Mouse (Mus musculus) intestine, embryonic 16.5 days (tissue): ENCODE results near the gene Arhgap15. TPM values are rescaled to one million over a fixed set of nuclear protein-coding genes. Genes with fewer than 3 reads are reported as not detected.

Experiments
- ATAC-seq: fragments of 200-750 bp; cut with Nextera tagmentation; 2 replicates; pipeline ENCODE4 v1.8.0; 2017; ENCODE audit warnings: moderate TSS enrichment, moderate library complexity
- H3K27ac ChIP-seq: fragments of 300-500 bp; sonication (generic); 2 replicates; pipeline ENCODE4 v1.5.1; 2014; ENCODE audit warnings: mild to moderate bottlenecking, low read length
- H3K27me3 ChIP-seq: fragments of 300-500 bp; sonication (generic); replicated peaks from 2 replicates; pipeline ENCODE4 v1.6.1; 2014; ENCODE audit warnings: low read length, control low read depth, mixed read lengths; ENCODE audit not compliant: control insufficient read depth, insufficient read depth
- H3K36me3 ChIP-seq: fragments of 300-500 bp; sonication (generic); 2 replicates; pipeline ENCODE4 v1.6.1; 2014; ENCODE audit warnings: low read length, control low read depth; ENCODE audit not compliant: control insufficient read depth, insufficient read depth
- H3K4me1 ChIP-seq: fragments of 300-500 bp; sonication (generic); 2 replicates; pipeline ENCODE4 v1.6.1; 2014; ENCODE audit warnings: low read length, control low read depth, mixed read lengths; ENCODE audit not compliant: control insufficient read depth, insufficient read depth
- H3K4me2 ChIP-seq: fragments of 300-500 bp; sonication (generic); 2 replicates; pipeline ENCODE4 v1.6.1; 2014; ENCODE audit warnings: low read depth, low read length, control low read depth
- H3K4me3 ChIP-seq: fragments of 300-500 bp; sonication (generic); 2 replicates; pipeline ENCODE4 v1.5.1; 2014; ENCODE audit warnings: mild to moderate bottlenecking, low read length
- H3K9ac ChIP-seq: fragments of 300-500 bp; sonication (generic); 2 replicates; pipeline ENCODE4 v1.6.1; 2014; ENCODE audit warnings: low read depth, low read length
- H3K9me3 ChIP-seq: fragments of 300-500 bp; sonication (generic); 2 replicates; pipeline ENCODE4 v1.6.1; 2016; ENCODE audit warnings: low read length, control low read depth; ENCODE audit not compliant: control insufficient read depth
- WGBS: fragments of 180-500 bp; shearing (Covaris S2); extraction: QIAGEN DNeasy Blood & Tissue Kit; methylation state at CpG from one replicate; pipeline ENCODE4 v1.1.7; 2014; 5-methylcytosine and 5-hydroxymethylcytosine counted together
- polyA plus RNA-seq: library from polyadenylated mRNA; unstranded; fragments of >200 nt; fragmentation: Nextera tagmentation; extraction: Ambion mirVana; gene quantifications from 2 replicates; pipeline ENCODE4 v1.2.1, GENCODE M21; 2015

The Arhgap15 gene
- polyA plus RNA-seq, 1 experiment from 2014 or later = 1.2 TPM

DNA sequence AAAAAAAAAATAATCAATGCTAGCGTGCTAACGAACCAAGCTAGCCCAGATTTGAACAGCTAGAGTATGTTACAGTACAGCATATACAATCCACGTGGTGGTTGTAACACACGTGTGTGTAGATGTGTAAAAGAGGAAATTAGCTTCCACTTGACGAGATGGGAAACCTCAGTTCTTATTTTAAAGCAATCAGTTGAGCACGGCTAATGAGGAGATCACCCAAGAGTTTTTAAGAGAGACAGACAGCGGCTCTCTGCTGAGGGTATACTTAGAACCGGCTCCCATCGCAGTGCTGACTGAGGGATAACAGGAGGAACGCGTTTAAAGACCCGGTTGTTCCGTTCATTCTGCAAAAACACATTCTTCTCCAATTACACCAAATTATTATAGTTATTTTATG is 524.0 kb downstream of the Arhgap15 start:
- Histone ChIP-seq H3K27me3 (no peaks in the 10 kb centered on the region), H3K4me1 (no peaks in the 10 kb centered on the region), H3K4me2 (no peak overlapping the region), H3K9ac (no peak overlapping the region), H3K36me3 (no peaks in the 10 kb centered on the region), H3K9me3 (no peaks in the 10 kb centered on the region), H3K27ac (0 out of 2 replicates have a peak overlapping the region, but pooled peaks have one; percentile 26), H3K4me3 (no peak overlapping the region)
- ATAC-seq = no peak
- WGBS = 65% methylated on average over 13 of the region's 13 CpGs

DNA sequence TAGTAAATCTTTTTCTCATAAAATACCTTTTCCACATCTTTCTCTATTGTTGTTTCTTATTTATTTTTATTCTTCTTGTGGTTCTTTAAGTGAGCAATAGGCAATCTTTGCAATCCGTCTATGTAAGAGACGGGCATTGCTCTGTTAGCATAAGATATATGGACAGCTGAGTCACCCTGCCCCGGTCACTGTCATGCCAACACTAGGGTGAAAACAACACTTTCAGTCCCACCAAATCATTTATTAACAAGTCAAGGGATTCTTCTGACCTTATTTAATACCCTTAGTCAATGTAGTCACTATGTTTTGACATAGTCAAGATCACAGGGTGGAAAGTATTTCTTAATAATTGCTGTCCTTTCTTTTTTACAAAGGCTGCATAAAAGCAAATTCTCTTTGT is 525.8 kb downstream of the Arhgap15 start:
- WGBS = 83% methylated on average over 3 of the region's 3 CpGs
- H3K9me3 ChIP-seq = no peaks in the 10 kb centered on the region
- H3K27ac ChIP-seq = peak overlapping the region; percentile 23
- H3K4me2 ChIP-seq = no peak overlapping the region
- ATAC-seq = no peak
- no peak overlapping the region for H3K4me3 ChIP-seq
- no peaks in the 10 kb centered on the region for H3K36me3 ChIP-seq
- no peaks in the 10 kb centered on the region for H3K27me3 ChIP-seq
- no peak overlapping the region for H3K9ac ChIP-seq
- no peaks in the 10 kb centered on the region for H3K4me1 ChIP-seq

DNA sequence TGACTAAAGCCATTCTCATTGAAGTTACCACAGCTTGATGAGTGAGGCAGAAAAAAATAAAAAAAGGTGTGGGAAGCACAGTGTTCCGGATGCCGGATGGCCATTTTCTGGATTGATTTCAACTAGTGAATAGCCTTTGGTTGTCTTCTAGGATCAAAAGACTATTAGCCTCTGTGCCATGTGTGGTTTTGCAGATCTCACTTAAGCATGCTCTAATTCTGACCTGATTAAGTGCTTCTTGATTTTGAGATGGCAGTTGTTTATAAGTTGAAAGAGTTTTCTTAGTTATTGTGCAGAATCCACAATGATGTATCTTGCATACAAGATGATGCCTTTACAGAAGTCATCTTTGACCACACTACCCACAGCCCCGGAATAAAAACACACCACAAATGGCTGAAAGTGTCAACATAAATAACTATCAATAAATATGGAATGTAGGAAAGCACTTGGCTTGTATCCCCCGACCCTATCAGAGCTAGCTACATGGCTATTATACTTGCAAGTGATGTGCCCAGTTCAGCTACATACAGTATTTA is 537.6 kb downstream of the Arhgap15 start:
- Histone ChIP-seq H3K27ac (no peak overlapping the region), H3K4me2 (no peak overlapping the region), H3K9ac (no peak overlapping the region), H3K4me1 (no peaks in the 10 kb centered on the region), H3K4me3 (no peak overlapping the region), H3K9me3 (no peaks in the 10 kb centered on the region), H3K27me3 (no peaks in the 10 kb centered on the region), H3K36me3 (no peaks in the 10 kb centered on the region)
- WGBS = 80% methylated on average over 4 of the region's 4 CpGs
- ATAC-seq = no peak

DNA sequence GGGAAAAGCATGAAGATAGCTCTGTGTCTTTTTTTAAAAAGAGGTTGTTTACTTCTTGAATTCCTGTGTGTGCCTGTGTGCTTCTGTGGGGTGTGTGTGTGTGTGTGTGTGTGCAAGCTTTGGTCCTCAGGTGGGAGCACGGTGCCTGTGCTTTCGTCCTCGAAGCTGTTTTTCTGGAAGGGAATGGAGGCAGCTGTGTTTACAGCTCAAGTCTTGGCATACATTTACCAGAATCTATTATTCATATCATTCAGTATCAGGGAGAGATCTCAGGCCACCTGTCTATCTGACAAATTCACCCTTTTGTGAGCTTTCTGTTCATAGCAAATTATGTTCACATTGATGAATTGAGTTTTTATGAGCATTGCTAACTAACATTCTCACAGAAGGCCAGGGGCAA is 550.5 kb downstream of the Arhgap15 start:
- ATAC-seq = no peak
- no peaks in the 10 kb centered on the region for H3K36me3 ChIP-seq
- no peaks in the 10 kb centered on the region for H3K27me3 ChIP-seq
- 40% methylated on average over 3 of the region's 3 CpGs for WGBS
- no peak overlapping the region for H3K4me2 ChIP-seq
- H3K4me3 ChIP-seq = no peak overlapping the region
- H3K9me3 ChIP-seq = no peaks in the 10 kb centered on the region
- no peaks in the 10 kb centered on the region for H3K4me1 ChIP-seq
- H3K27ac ChIP-seq = no peak overlapping the region
- H3K9ac ChIP-seq = no peak overlapping the region

DNA sequence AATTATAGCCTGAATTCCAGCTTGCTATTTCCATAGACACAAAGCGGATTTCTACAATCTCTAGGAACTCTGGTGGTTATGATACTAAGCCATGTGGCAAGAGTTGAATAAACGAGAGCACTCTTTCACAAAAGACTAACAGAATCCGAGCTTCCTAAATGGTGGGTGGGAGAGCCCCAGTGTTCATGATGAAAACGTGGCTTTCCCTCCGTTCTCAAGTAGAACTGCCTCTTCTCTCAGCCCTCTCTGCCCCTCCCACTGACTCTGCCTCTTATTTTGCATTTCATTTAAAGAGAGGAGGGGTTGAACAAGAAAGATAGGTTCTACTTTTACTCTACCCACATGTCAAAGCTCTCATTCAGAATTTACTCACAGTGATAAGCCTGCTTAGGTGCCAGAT is 551.3 kb downstream of the Arhgap15 start:
- Histone ChIP-seq H3K27ac (no peak overlapping the region), H3K4me2 (no peak overlapping the region), H3K4me3 (no peak overlapping the region), H3K4me1 (peaks cover under 1% of the 10 kb centered on the region; the same call in 1 of the 2 replicates), H3K9me3 (no peaks in the 10 kb centered on the region), H3K36me3 (no peaks in the 10 kb centered on the region), H3K27me3 (no peaks in the 10 kb centered on the region), H3K9ac (no peak overlapping the region)
- no peak for ATAC-seq
- 39% methylated on average over 5 of the region's 5 CpGs for WGBS

DNA sequence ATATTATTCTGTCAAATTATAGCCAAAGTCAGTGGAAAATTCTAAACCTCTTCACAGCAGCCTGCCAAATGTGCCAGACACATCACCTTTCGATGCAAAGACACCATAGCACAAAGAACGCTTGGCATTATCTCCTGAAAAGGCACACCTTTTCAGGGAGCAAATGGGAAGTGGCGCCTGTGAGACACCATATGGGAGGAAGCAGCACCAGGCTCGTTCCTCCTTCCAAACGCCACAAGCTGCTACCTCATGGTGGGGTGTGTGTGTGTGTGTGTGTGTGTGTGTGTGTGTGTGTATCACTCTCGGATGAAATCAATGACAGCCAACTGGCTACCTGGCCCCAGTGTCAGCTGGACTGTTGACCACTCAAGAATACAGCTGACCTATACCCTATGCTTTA is 551.8 kb downstream of the Arhgap15 start:
- no peak for ATAC-seq
- Histone ChIP-seq H3K9me3 (no peaks in the 10 kb centered on the region), H3K4me1 (peaks cover 6% of the 10 kb centered on the region; the same call in 1 of the 2 replicates), H3K4me2 (no peak overlapping the region), H3K27ac (no peak overlapping the region), H3K36me3 (no peaks in the 10 kb centered on the region), H3K4me3 (no peak overlapping the region), H3K9ac (no peak overlapping the region), H3K27me3 (no peaks in the 10 kb centered on the region; the same call in 1 of the 2 replicates)
- WGBS = 67% methylated on average over 6 of the region's 6 CpGs

DNA sequence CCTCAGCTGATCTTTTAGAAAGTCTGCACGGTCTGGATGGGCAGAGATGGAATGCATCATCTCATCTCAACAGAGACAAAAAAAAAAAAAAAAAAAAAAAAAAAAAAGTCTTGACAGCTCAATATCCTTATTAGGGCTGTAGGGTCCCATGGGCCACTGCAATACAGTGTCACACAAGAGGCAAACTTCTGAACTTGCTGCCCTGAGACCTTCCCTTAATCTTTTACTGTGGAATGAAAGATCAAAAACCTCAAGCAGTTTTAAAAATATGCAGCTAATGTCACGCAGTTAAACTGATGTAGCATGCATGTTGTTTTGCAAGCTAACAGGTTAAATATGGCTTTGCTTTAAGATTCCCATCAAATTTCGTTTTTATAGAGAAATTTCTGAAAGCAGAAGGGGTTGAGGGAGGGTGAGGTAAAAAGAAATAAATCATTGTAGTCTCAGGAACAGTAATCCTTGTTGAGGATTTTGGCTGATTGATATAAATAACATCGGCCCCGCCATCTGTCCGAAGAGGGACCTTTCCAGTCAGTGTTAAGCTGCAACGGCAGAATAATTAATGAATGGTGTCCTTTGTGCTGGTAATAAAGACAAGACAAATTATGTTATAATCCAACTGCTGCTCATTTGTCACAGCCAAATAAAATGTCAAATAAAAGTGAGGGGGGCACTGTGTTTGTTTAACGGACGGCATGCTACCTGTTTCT is 555.8 kb downstream of the Arhgap15 start:
- Histone ChIP-seq H3K9me3 (no peaks in the 10 kb centered on the region), H3K4me2 (no peak overlapping the region), H3K4me1 (peaks cover 6% of the 10 kb centered on the region; the same call in 1 of the 2 replicates), H3K27ac (no peak overlapping the region), H3K27me3 (no peaks in the 10 kb centered on the region; the same call in 1 of the 2 replicates), H3K4me3 (no peak overlapping the region), H3K9ac (no peak overlapping the region), H3K36me3 (no peaks in the 10 kb centered on the region)
- 20% methylated on average over 9 of the region's 9 CpGs for WGBS
- ATAC-seq = no peak

DNA sequence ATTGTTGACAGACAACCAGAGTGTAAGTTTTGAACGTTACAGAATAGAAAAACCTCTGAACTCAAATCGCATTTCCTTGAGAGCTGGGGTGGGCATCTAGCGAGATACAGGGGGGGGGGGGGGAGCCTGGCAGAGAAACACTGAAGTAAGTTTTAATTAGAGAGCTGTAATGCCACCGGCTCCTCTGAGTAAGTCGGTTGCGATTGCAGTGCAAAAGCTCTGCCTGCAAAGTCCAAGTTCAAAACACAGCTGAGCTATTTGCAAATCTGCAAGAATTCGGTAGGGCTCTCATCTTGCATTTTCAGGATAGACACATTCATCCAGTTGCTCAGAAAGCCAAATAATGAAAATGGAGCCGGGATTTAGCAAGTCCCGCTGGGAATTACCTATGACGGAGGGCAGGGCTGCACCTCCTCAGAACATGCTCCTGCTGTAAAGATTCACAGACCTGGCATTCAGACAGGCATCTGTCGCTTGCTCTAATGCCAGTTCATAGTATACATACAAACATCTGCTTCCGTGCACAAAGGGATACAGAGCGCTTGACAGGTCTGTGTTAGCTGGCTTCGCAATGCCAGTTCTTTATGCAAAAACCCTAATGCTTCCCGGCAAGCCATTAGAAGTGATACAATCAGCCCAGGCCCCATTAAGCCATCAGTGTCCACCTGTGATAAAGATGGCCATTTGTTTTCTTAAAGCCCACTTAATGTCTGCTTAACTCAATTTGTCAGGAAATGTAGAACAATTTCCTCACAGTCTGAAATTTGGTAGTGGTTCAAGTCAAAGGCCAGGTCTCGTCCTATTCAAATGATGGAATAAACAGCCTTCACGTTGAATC is 556.6 kb downstream of the Arhgap15 start:
- H3K9ac ChIP-seq = no peak overlapping the region
- peaks cover 6% of the 10 kb centered on the region; the same call in 1 of the 2 replicates for H3K4me1 ChIP-seq
- H3K27me3 ChIP-seq = no peaks in the 10 kb centered on the region; the same call in 1 of the 2 replicates
- no peak overlapping the region for H3K4me2 ChIP-seq
- 44% methylated on average over 17 of the region's 17 CpGs for WGBS
- H3K9me3 ChIP-seq = no peaks in the 10 kb centered on the region
- no peaks in the 10 kb centered on the region for H3K36me3 ChIP-seq
- no peak for ATAC-seq
- no peak overlapping the region for H3K4me3 ChIP-seq
- H3K27ac ChIP-seq = no peak overlapping the region

DNA sequence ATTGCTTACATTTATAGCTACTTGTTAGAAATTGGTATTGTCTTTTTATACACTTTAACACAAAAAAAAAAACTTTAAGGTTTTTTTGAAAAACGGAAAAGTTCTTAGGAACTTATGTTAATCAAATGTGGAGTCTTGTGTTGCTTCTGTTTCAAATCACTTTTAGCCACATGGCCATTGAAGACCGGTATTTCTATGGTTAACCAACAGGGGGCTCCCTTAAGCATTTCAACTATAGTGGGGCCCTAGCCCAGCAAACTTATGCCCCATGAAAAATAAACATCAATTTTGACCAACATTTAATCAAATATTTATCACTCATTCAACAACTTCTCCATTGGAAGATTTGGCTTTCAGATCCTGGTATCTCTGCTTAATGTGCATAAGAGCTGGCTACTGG is 557.5 kb downstream of the Arhgap15 start:
- WGBS = 49% methylated on average over 2 of the region's 2 CpGs
- H3K4me3 ChIP-seq = no peak overlapping the region
- H3K27ac ChIP-seq = no peak overlapping the region
- no peak overlapping the region for H3K4me2 ChIP-seq
- ATAC-seq = no peak
- no peaks in the 10 kb centered on the region for H3K9me3 ChIP-seq
- no peaks in the 10 kb centered on the region; the same call in 1 of the 2 replicates for H3K27me3 ChIP-seq
- H3K9ac ChIP-seq = no peak overlapping the region
- H3K4me1 ChIP-seq = peaks cover 6% of the 10 kb centered on the region; the same call in 1 of the 2 replicates
- H3K36me3 ChIP-seq = no peaks in the 10 kb centered on the region
